Mouse (Mus musculus): Measurements from ENCODE around the gene Btg2. TPM values are rescaled to one million over a fixed set of nuclear protein-coding genes. Genes with fewer than 3 reads are reported as not detected.

Gene Btg2
- 15.9 TPM for polyA plus RNA-seq (2014; fragmentation: Illumina TruSeq; extraction: RNeasy Lipid Tissue Mini Kit (QIAGEN cat#74804); ENCODE audit: low read depth, low replicate concordance)

DNA sequence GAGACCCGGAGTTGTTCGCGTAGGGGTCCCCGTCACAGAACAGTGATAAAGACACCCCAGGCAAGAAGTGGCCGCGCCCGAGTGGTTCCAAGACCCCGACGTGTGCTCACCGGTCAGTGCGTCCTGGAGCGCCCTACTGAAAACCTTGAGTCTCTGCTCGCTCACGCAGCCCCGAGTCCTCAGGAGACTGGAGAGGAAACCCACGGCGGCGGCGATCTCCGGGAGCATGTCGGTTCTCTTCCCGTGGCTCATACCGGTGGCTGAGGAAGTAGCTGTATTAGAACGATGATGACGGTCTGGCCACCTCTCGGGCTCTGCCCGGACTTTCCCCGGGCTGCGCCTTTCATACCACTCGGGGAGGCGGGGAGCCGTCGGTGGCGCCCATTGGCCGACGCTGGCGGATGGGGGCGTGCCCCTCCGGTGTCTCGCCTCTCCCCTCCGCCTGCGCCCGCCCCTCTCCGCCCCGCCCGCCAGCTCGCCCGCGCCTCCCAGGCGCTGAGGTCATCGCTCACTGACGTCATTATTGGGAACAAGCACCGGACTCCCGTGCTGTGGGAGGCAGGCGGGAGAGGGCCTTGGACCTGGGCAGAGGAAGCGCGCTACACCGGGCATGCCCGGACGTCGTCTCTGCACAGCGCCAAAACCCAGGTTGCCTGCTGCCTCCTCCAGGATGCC, at the start of gene Btg2:
Gene Btg2, minus strand, starts transcription at position 319 of the 675 bp plus-strand sequence.

DNA sequence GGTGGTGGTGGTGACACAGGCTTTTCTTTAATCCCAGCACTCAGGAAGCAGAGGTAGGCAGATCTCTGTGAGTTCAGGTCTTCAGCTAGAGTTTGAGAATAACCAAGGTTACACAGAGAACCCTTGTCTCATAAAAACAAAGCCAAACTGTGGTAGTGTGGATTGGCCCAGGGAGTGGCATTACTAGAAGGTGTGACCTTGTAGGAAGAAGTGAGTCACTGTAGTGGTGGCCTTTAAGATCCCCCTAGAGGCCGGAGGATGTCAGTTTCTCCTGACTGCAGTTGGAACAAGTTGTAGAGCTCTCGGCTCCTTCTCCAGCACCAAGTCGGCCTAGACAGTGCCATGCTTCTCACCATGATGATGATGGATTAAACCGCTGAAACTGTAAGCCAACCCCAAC, 32.1 kb upstream of the Btg2 start, which contains the start of gene Chit1:
Gene Chit1, plus strand, starts transcription at position 264 of the 400 bp plus-strand sequence.

DNA sequence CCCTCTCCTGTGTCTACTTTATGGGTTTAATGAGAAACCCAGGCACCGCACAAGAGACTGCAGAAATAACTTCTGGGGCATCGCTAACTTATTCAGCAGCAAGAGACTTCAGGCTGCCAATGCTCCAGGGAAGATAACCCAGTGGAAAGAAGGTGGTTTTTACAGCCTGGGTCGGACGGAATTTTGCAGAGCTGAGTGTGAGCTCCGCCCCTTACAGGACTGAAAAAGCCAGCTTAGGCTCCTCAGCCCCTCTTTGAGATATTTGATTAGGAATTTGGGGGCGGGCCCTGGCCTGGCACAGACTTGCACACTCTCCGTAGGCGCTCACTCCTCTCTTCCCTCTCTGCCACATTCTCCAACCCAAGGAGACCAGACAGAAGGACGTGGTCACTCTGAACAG, 41.7 kb downstream of the Btg2 start, which contains the start of gene Fmod:
Gene Fmod, plus strand, starts transcription at position 83 of the 400 bp plus-strand sequence.

Other genes with a start within 250 kb of the Btg2 start
- gene Optc, start 171.1 kb downstream of the Btg2 start, polyA plus RNA-seq (2014; fragmentation: Illumina TruSeq; extraction: RNeasy Lipid Tissue Mini Kit (QIAGEN cat#74804); ENCODE audit: low read depth, low replicate concordance) = not detected
- 11.1 TPM for gene Prelp, start 157.7 kb downstream of the Btg2 start, polyA plus RNA-seq (2014; fragmentation: Illumina TruSeq; extraction: RNeasy Lipid Tissue Mini Kit (QIAGEN cat#74804); ENCODE audit: low read depth, low replicate concordance)
- 0.50 TPM for gene Fmod, start 41.9 kb downstream of the Btg2 start, polyA plus RNA-seq (2014; fragmentation: Illumina TruSeq; extraction: RNeasy Lipid Tissue Mini Kit (QIAGEN cat#74804); ENCODE audit: low read depth, low replicate concordance)
- gene Chit1, start 32.1 kb upstream of the Btg2 start, polyA plus RNA-seq (2014; fragmentation: Illumina TruSeq; extraction: RNeasy Lipid Tissue Mini Kit (QIAGEN cat#74804); ENCODE audit: low read depth, low replicate concordance) = not detected
- 0.45 TPM for gene Chil1, start 103.1 kb upstream of the Btg2 start, polyA plus RNA-seq (2014; fragmentation: Illumina TruSeq; extraction: RNeasy Lipid Tissue Mini Kit (QIAGEN cat#74804); ENCODE audit: low read depth, low replicate concordance)
- gene Mybph, start 114.3 kb upstream of the Btg2 start, polyA plus RNA-seq (2014; fragmentation: Illumina TruSeq; extraction: RNeasy Lipid Tissue Mini Kit (QIAGEN cat#74804); ENCODE audit: low read depth, low replicate concordance) = not detected
- gene Adora1, start 156.3 kb upstream of the Btg2 start, polyA plus RNA-seq (2014; fragmentation: Illumina TruSeq; extraction: RNeasy Lipid Tissue Mini Kit (QIAGEN cat#74804); ENCODE audit: low read depth, low replicate concordance) = 2.1 TPM
- not detected for gene Myog, start 210.9 kb upstream of the Btg2 start, polyA plus RNA-seq (2014; fragmentation: Illumina TruSeq; extraction: RNeasy Lipid Tissue Mini Kit (QIAGEN cat#74804); ENCODE audit: low read depth, low replicate concordance)

All from liver, adult 10 weeks (tissue).